In the genomic region with DNA sequence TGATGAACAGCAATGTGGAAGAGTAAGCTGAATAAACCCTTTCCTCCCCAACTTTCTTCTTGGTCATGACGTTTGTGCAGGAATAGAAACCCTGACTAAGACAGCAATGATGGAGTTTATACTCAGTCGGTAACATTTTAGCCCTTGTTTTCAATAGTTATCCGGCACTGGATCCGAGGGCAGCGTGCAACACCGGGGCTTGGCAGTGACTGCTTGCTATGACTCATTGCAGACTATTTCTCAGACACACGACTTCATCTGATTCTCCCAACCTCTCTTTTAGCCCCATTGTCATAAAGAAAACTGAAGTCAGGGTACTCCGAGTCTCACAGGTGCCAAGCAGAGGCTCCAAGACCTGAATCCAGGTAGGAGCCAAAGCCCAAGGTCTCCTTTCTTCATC, we compare ENCODE assay signal across 29 mouse cellular contexts. TPM values are rescaled to one million over a fixed set of nuclear protein-coding genes. Genes with fewer than 3 reads are reported as not detected.
A peak's percentile ranks its signal among the peaks of the same experiment; 100 is the strongest.
DNase-seq lines count a peak whose midpoint lies in the region; ATAC-seq and TF ChIP-seq lines count a peak whose summit lies in the region.
"Had no signal": no experiment of that assay in that cellular context is flagged by ENCODE, and none has a peak within 500 bp of the region (broad histone marks: within the 10 kb centered on the region; RNA-seq: fewer than 3 reads in every experiment).

No protein-coding gene starts in this region.

- no peak overlapping the region for H3K9ac ChIP-seq in midbrain, embryonic 11.5 days (ENCODE audit: low read length)

- no peaks in the 10 kb centered on the region for H3K27me3 ChIP-seq in myocyte (ENCODE audit: control insufficient read depth, insufficient read depth, insufficient read length)
- H3K27me3 ChIP-seq in midbrain, embryonic 11.5 days (ENCODE audit: control insufficient read depth, insufficient read depth, low read length), result no peaks in the 10 kb centered on the region
- H3K27me3 ChIP-seq: CH12.LX, Patski had no signal

- H3K79me2 ChIP-seq in myocyte (ENCODE audit: control insufficient read depth, insufficient read depth), result no peaks in the 10 kb centered on the region

- H3K4me1 ChIP-seq in midbrain, embryonic 11.5 days (ENCODE audit: control insufficient read depth, insufficient read depth, low read length), result no peaks in the 10 kb centered on the region

- WGBS in midbrain, embryonic 11.5 days, result 92% methylated on average over 8 of the region's 8 CpGs

- no peak for TF ChIP-seq POLR2A in myocyte (IDR thresholded peaks at IDR 0.05; ENCODE audit: insufficient read length, low read depth)

- no peak overlapping the region for H3K4me3 ChIP-seq in myocyte
- H3K4me3 ChIP-seq in layer of hippocampus, adult 2 months, result no peak overlapping the region
- H3K4me3 ChIP-seq in midbrain, embryonic 11.5 days (ENCODE audit: low read depth, low read length), result no peak overlapping the region

- ATAC-seq in midbrain, embryonic 11.5 days (ENCODE audit: low FRiP score), result no peak
- ATAC-seq: activated CD4-positive, CD25-positive, alpha-beta regulatory T cell, adult 4 months; CD4-positive, CD25-positive, alpha-beta regulatory T cell, adult 4 months; Patski had no signal

- no peaks in the 10 kb centered on the region for H3K36me3 ChIP-seq in myocyte (ENCODE audit: control insufficient read depth, insufficient read depth)
- no peaks in the 10 kb centered on the region for H3K36me3 ChIP-seq in midbrain, embryonic 11.5 days (ENCODE audit: control insufficient read depth, insufficient read depth, low read length)
- H3K36me3 ChIP-seq: G1E had no signal

- no peaks in the 10 kb centered on the region for H3K9me3 ChIP-seq in midbrain, embryonic 11.5 days (ENCODE audit: control insufficient read depth, low read length)
- H3K9me3 ChIP-seq: G1E had no signal

- peak overlapping the region; percentile 45 for H3K4me2 ChIP-seq in myocyte (ENCODE audit: low read depth)
- no peak overlapping the region for H3K4me2 ChIP-seq in midbrain, embryonic 11.5 days

- no peak overlapping the region for H3ac ChIP-seq in myocyte (ENCODE audit: control insufficient read depth, insufficient read length)

- H3K27ac ChIP-seq in layer of hippocampus, adult 2 months, result no peak overlapping the region
- no peak overlapping the region for H3K27ac ChIP-seq in midbrain, embryonic 11.5 days (ENCODE audit: low read depth, low read length)

- TF ChIP-seq CTCF in layer of hippocampus, adult 2 months (conservative IDR thresholded peaks at IDR 0.05), result no peak

- DNase-seq in 3134 (ENCODE audit: extremely low read depth, insufficient read length, low spot score), result peak; percentile 24
- peak; percentile 62 for DNase-seq in 3T3-L1 (ENCODE audit: low read depth, low spot score)
- peak; percentile 68 for DNase-seq in NIH3T3 (ENCODE audit: low read depth)
- no peak for DNase-seq in layer of hippocampus, adult 2 months (ENCODE audit: low spot score in 2 of 2)
- no peak for DNase-seq in cerebellum, postnatal 14 days
- no peak for DNase-seq in midbrain, embryonic 11.5 days (ENCODE audit: low spot score, missing footprints)
- no peak for DNase-seq in right cerebral cortex, postnatal 14 days
- DNase-seq: adrenal gland, adult 2 months; adrenal gland, adult 8-10 months; adrenal gland, postnatal 10 days; adrenal gland, postnatal 14 days; adrenal gland, postnatal 25 days; adrenal gland, postnatal 36 days; B cell, adult 2 months; cerebellum, adult 11 months; cerebellum, adult 11-12 months; cerebellum, adult 18-20 months; cerebellum, adult 2 months; cerebellum, adult 8-10 months had no signal

TF ChIP-seq in myocyte, 11 proteins besides CTCF, POLR2A, EP300 and RAD21:
- TF ChIP-seq USF1 (IDR thresholded peaks at IDR 0.05; ENCODE audit: low read depth) (no peak), MYOD1 (IDR thresholded peaks at IDR 0.05; ENCODE audit: control insufficient read depth in 1 of 3, insufficient read length in 2 of 3, low read depth in 2 of 3) (no peak), MAX (IDR thresholded peaks at IDR 0.05; ENCODE audit: low read depth) (no peak), E2F4 (IDR thresholded peaks at IDR 0.05; ENCODE audit: insufficient read depth) (no peak), MYOG (IDR thresholded peaks at IDR 0.05; ENCODE audit: control insufficient read depth in 1 of 3, insufficient read depth in 1 of 3, insufficient read length in 2 of 3, low read depth in 2 of 3) (no peak), TCF12 (IDR thresholded peaks at IDR 0.05; ENCODE audit: insufficient read depth, poor library complexity, severe bottlenecking) (no peak), REST (IDR thresholded peaks at IDR 0.05; ENCODE audit: insufficient read depth, insufficient read length) (no peak), POLR2AphosphoS2 (IDR thresholded peaks at IDR 0.05; ENCODE audit: insufficient read length, low read depth) (no peak)

RNA-seq across cellular contexts. Expression of a gene that starts 37.8 kb away (rescaled TPM):
- polyA plus RNA-seq in myocyte (2012; fragmentation: generic; extraction: Trizol), result 0.35 TPM
- under 1 TPM; 0.46 to 0.59 TPM for total RNA-seq in layer of hippocampus, adult 2 months (2021)
- polyA plus RNA-seq in midbrain, embryonic 11.5 days (2014; fragmentation: Nextera tagmentation; extraction: Ambion mirVana), result 0.92 and 1.0 TPM in 2 replicates
- total RNA-seq: adrenal gland, adult 18-20 months; adrenal gland, adult 8-10 months; adrenal gland, postnatal 14 days; adrenal gland, postnatal 25 days; adrenal gland, postnatal 36 days; MEL had no signal
- polyA plus RNA-seq: activated CD4-positive, CD25-positive, alpha-beta regulatory T cell, adult 4 months; adrenal gland, adult 2 months; CD4-positive, CD25-positive, alpha-beta regulatory T cell, adult 4 months; cerebellum, adult 2 months had no signal

RNA-seq across cellular contexts. Expression of a gene that starts 50.0 kb away (rescaled TPM):
- polyA plus RNA-seq in myocyte (2012; fragmentation: generic; extraction: Trizol), result 0.17 TPM
- under 1 TPM in 1 of 2 experiments, not detected in 1; 0.28 TPM for total RNA-seq in layer of hippocampus, adult 2 months (2021)
- not detected in 2 replicates for polyA plus RNA-seq in midbrain, embryonic 11.5 days (2014; fragmentation: Nextera tagmentation; extraction: Ambion mirVana)
- total RNA-seq: adrenal gland, adult 18-20 months; adrenal gland, adult 2 months; adrenal gland, postnatal 14 days; adrenal gland, postnatal 25 days; adrenal gland, postnatal 36 days; adrenal gland, postnatal 4 days; CH12.LX had no signal
- polyA plus RNA-seq: activated CD4-positive, CD25-positive, alpha-beta regulatory T cell, adult 4 months; adrenal gland, adult 2 months; brain, embryonic 14.5 days; CD4-positive, CD25-positive, alpha-beta regulatory T cell, adult 4 months; cerebellum, adult 2 months had no signal

Comparison
In these comparisons a context has a peak if more than half of its experiments do, and no peak if none do; other contexts are left out.
1. DNase-seq: peak in 3134 (single experiment), 3T3-L1 (single experiment) and NIH3T3 (single experiment); none in layer of hippocampus, adult 2 months (0 of 2), cerebellum, postnatal 14 days (0 of 2), midbrain, embryonic 11.5 days (single experiment) and right cerebral cortex, postnatal 14 days (single experiment).